Mouse (Mus musculus): ENCODE results near the gene Ccdc34.
"Not testable (repeated sequence)": the region's sequence is repeated elsewhere in the genome, so short reads cannot be mapped to it uniquely, and the experiment has no call there.

GRCm38 (mm10) chr2:110147980-110148379 lies 130.4 kb downstream of the Ccdc34 start:
- not testable (repeated sequence) for TF ChIP-seq CTCF (IDR thresholded peaks at IDR 0.05; ENCODE audit: control insufficient read depth, insufficient read depth, insufficient replicate concordance, low read depth, low read length); POLR2A (IDR thresholded peaks at IDR 0.05; ENCODE audit: control insufficient read depth, low read depth, low read length)

Data from testis, adult 2 months (tissue).